Mouse (Mus musculus): ENCODE measurements around the gene Slc6a12. TPM values are rescaled to one million over a fixed set of nuclear protein-coding genes. Genes with fewer than 3 reads are reported as not detected.

Slc6a12 gene
- not detected in 2 replicates for polyA plus RNA-seq (2012)

DNA sequence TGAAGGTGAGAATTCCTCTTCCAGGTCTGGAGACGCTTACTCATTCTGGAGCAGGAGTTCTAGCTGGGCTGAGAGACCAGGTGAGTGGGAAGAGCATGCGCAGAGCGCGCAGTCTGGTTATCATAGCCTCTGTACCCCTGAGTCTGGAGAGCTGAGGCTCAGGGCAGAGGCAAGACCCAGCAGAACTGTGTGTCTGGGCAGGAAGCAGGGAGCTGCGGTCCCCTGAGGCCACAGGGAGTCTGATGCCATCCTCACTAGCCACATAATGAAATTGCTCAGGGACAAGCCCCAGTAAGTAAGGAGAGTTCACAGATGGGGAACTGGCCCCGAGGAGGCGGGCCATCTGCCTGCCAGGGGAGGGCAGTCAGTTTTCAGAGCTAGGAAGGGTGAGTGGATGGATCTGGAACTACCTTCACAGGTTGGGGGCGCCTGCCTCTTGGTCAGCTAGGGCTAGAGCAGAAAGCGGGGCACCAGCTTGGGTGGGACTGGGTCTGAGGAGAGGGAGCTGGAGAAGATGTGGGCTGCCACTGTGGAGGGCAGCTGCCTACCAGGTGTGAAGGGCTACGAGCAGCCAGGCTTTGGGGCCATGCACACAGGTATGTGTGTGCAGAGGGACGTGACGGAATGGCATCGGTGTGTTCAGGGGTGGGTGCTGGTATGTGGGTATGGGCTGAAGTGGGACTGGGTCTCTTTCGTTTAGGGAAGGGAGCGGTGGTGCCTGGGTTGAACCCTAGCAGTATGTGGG, at the start of gene Slc6a12:
Gene Slc6a12, plus strand, starts transcription at position 51 of the 745 bp plus-strand sequence.
- no peak for TF ChIP-seq GATA1 (IDR thresholded peaks at IDR 0.05; ENCODE audit: low read length)

GRCm38 (mm10) chr6:121299317-121299716, 43.6 kb upstream of the Slc6a12 start:
- no peak for TF ChIP-seq GATA1 (IDR thresholded peaks at IDR 0.05; ENCODE audit: low read length)

DNA sequence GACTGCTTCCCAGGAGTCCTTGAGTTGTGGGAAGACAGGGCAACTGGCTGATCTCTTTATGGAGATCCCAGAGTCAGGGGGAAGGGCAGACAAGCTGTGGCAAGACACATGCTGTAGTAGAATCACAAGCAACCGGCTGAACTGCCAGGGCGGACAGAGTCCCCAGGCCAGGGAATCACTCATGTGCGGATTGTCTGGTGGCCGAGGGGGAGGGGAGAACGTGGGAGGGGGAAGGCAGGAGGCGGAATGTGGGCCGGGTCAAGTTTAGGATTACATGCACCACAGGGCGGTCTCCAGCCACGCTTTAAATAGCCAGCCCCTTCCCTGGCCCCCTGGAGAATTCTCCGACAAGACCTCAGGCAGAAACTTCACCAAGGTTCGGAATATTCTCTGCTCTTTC, 42.9 kb upstream of the Slc6a12 start, which contains the start of gene Slc6a13:
Gene Slc6a13, plus strand, starts transcription at position 274 of the 400 bp plus-strand sequence.
- TF ChIP-seq GATA1 (IDR thresholded peaks at IDR 0.05; ENCODE audit: low read length) = no peak

GRCm38 (mm10) chr6:121300504-121300903, 42.4 kb upstream of the Slc6a12 start:
- no peak for TF ChIP-seq GATA1 (IDR thresholded peaks at IDR 0.05; ENCODE audit: low read length)

DNA sequence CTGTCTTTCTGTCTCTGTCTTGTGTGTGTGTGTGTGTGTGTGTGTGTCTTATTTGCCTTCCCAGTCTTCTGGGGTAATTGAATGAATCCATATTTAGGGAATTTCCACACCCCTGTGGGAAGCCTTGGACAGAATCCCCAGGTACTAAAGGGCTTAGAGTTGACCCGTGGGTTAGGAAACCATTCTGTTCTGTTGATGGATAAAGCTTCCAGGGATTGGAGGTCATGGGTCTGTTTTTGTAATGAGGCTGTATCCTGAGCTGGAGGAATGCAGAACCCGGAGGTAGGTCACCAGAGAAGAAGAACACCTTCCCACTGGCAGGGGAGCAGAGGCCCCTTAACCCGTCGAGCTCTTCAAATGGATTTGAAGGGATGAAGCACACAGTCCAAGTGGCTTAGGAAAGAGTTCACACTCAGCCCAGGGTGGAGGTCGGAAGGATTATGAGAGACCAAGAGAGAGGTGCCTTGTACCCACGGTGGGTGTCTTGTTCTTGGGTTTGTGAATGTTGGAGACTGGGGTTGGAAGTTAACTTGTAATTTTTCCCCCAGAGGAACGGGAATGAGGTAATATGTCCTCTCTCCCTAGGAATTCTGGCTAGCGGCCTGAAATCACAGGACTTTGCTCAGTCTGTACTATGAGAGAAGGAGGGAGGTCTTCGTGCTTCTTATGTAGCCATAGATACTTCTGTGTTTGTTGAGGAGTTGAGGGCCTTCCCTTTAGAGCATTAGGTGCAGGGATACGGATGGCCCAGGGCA, 39.2 kb upstream of the Slc6a12 start:
- no peak for TF ChIP-seq GATA1 (IDR thresholded peaks at IDR 0.05; ENCODE audit: low read length)

DNA sequence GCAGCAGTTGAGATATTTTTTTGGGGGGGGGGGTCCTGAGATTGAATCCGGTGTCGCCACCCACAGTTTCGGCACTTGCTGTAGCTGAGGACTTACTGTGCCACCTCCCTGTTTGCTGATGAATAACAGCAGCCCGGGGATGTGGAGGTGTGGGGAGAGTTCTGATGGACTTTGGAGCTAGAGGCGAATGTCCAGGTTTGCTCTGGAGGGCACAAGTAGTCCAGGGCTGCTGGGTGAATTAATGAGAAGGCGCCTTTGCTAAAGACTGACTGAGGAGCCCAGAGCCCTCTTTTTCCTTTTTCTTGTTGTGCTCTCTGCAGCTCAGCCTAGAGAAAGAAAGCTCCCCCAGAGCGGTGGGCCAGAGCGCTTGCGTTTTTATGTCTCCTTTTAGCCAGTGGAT, 38.2 kb upstream of the Slc6a12 start:
- no peak for TF ChIP-seq GATA1 (IDR thresholded peaks at IDR 0.05; ENCODE audit: low read length)

- no peak for TF ChIP-seq GATA1 (IDR thresholded peaks at IDR 0.05; ENCODE audit: low read length)
Measured at GRCm38 (mm10) chr6:121305571-121305970, 37.3 kb upstream of the Slc6a12 start.

DNA sequence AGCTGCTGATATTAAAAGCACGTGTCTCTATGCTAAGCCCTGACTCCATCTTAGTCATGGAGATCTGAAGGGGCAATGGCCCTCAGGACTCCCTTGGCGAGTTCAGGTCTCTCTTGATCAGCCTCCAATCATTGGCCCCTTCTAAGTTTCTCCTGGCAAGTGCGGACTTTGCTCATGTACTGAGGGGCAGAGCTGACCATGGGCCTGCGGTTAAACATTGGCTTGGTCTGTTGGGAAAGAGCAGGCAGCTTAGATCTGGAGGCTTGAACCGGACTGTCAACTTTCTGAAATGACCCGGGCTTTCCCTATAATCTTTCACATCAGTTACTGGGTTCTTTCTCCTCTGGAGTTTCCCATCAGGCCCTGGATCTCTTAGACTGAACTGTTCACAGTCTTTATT, 31.9 kb upstream of the Slc6a12 start:
- TF ChIP-seq GATA1 (IDR thresholded peaks at IDR 0.05; ENCODE audit: low read length) = no peak

DNA sequence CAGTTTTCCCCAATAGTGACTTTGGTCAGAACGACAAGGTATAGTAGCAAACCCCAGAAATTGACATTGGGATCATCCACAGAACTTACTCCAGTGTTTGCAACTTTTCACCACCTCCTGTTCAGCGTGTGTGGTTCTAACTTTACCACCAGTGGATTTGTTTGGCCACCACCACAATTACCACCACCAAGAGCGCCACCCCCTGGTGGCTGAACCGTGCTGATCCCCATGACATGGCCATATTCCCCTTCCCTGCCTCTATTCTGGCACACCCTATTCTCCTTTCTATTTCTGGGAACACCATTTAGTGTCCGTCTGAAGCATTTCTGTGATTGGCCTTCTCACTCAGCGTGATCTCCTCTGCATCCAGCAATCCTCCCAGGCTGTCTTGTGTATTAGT, 23.8 kb upstream of the Slc6a12 start:
- TF ChIP-seq GATA1 (IDR thresholded peaks at IDR 0.05; ENCODE audit: low read length) = no peak

- no peak for TF ChIP-seq GATA1 (IDR thresholded peaks at IDR 0.05; ENCODE audit: low read length)
Measured at GRCm38 (mm10) chr6:121322381-121323110, 20.3 kb upstream of the Slc6a12 start.

- TF ChIP-seq GATA1 (IDR thresholded peaks at IDR 0.05; ENCODE audit: low read length) = no peak
Measured at GRCm38 (mm10) chr6:121325298-121325697, 17.6 kb upstream of the Slc6a12 start.

DNA sequence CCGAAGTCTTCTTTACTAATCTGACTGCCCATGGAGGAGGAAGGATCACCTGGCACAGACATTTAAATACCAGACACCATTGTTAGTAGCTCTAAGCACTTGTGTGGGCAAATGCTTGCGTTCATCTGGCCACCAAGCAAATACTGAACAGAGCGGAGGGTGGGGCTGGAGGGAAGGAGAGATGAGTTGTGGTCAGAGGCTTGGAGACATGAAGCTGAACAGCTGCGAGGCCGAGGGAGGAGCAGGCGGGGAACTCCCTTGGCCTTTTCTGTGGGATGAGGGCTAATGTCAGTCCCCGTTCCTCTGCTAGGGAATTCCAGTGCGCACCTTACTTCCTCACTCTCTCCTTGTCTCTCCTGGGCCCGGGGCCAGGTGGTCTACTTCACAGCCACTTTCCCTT, 17.1 kb upstream of the Slc6a12 start:
- TF ChIP-seq GATA1 (IDR thresholded peaks at IDR 0.05; ENCODE audit: low read length) = no peak

- TF ChIP-seq GATA1 (IDR thresholded peaks at IDR 0.05; ENCODE audit: low read length) = no peak
Measured at GRCm38 (mm10) chr6:121326486-121327069, 16.3 kb upstream of the Slc6a12 start.

DNA sequence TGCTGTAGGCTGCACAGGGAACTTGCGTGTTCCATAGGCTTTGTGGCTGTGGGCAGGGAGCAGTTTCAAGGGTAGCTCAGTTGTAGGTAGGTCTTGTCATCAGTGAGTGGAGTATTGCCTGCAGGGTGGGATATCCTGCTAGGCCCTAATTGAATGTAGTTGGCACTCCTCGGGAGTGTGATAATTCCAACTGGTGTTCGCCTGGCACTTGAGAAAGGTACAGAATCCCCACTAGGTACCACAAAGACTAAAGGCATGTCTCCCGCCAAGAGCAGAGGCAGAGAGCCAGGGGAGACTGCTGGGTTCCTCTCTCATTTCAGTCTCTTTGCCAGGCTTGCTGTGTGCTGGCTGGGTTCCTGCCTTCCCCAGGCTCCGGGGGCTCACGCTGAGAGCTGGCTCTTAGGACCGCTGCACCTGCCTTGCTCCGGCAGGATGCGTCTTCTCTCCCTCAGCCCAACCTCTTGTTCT, 14.4 kb upstream of the Slc6a12 start:
- TF ChIP-seq GATA1 (IDR thresholded peaks at IDR 0.05; ENCODE audit: low read length) = no peak

GRCm38 (mm10) chr6:121329848-121330508, 12.9 kb upstream of the Slc6a12 start:
- no peak for TF ChIP-seq GATA1 (IDR thresholded peaks at IDR 0.05; ENCODE audit: low read length)

Data from G1E-ER4 (cell line).